ENCODE assay signal across 10 mouse cellular contexts in the genomic region with DNA sequence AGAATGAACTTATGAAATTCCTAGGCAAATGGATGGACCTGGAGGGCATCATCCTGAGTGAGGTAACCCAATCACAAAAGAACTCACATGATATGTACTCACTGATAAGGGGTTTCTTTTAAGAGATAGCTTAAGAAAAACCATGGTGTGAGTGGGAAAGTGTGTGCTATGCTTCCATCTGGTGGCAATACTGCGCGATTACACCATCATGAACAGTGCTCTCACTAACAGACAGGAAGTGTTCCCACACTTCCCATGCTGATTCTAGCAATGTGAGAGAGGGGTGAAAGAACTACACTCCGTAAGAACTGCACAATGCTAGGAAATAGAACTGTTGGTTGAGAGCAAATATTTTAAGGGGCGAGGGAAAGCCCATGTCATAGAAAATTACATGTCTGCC. TPM values are rescaled to one million over a fixed set of nuclear protein-coding genes. Genes with fewer than 3 reads are reported as not detected.
DNase-seq lines count a peak whose midpoint lies in the region; ATAC-seq and TF ChIP-seq lines count a peak whose summit lies in the region.
"Had no signal": no experiment of that assay in that cellular context is flagged by ENCODE, and none has a peak within 500 bp of the region (broad histone marks: within the 10 kb centered on the region; RNA-seq: fewer than 3 reads in every experiment).

No protein-coding gene starts in this region.

- WGBS in heart, adult 2 months, result 10% methylated on average over 4 of the region's 4 CpGs
- 15% methylated on average over 4 of the region's 4 CpGs for WGBS in heart, embryonic 11.5 days (ENCODE audit: insufficient replicate concordance)
- WGBS in limb, embryonic 10.5 days, result 23% methylated on average over 4 of the region's 4 CpGs

- H3K9ac ChIP-seq in heart, adult 2 months (ENCODE audit: low read depth, low read length), result no peak overlapping the region
- no peak overlapping the region for H3K9ac ChIP-seq in heart, embryonic 11.5 days (ENCODE audit: low read depth, low read length)
- H3K9ac ChIP-seq: stomach, embryonic 15.5 days had no signal

- no peak overlapping the region for H3K4me2 ChIP-seq in heart, embryonic 11.5 days
- H3K4me2 ChIP-seq: stomach, embryonic 15.5 days had no signal

- H3K4me1 ChIP-seq in heart, adult 2 months (ENCODE audit: control insufficient read depth, insufficient read depth, low read length), result no peaks in the 10 kb centered on the region
- no peaks in the 10 kb centered on the region for H3K4me1 ChIP-seq in heart, embryonic 11.5 days (ENCODE audit: control insufficient read depth, insufficient read depth, low read length)
- H3K4me1 ChIP-seq in limb, embryonic 10.5 days, result no peaks in the 10 kb centered on the region
- H3K4me1 ChIP-seq: stomach, embryonic 15.5 days had no signal

- no peak for DNase-seq in heart, adult 2 months
- peak; percentile 4 for DNase-seq in thymus, postnatal 14 days
- no peak for DNase-seq in thymus, postnatal 36 days
- DNase-seq in frontal cortex, adult 2 months (ENCODE audit: extremely low spot score in 1 of 2, low spot score in 1 of 2), result peak; percentile 15 to 62
- DNase-seq in limb, embryonic 10.5 days (ENCODE audit: low spot score), result peak; percentile 41
- peak; percentile 18 for DNase-seq in right cerebral cortex, postnatal 25 days

- no peaks in the 10 kb centered on the region for H3K79me2 ChIP-seq in heart, adult 2 months (replicated peaks; ENCODE audit: control insufficient read depth, insufficient read depth, low read length)

- no peak for TF ChIP-seq POLR2A in heart, adult 2 months (IDR thresholded peaks at IDR 0.05; ENCODE audit: insufficient read depth, low read depth, low read length)

- no peak for TF ChIP-seq EP300 in heart, adult 2 months (IDR thresholded peaks at IDR 0.05; ENCODE audit: insufficient read depth, low read depth, low read length)

- H3K36me3 ChIP-seq in heart, adult 2 months (ENCODE audit: control insufficient read depth, insufficient read depth, low read length), result no peaks in the 10 kb centered on the region
- no peaks in the 10 kb centered on the region for H3K36me3 ChIP-seq in heart, embryonic 11.5 days (ENCODE audit: control insufficient read depth, insufficient read depth, low read length)
- no peaks in the 10 kb centered on the region for H3K36me3 ChIP-seq in limb, embryonic 10.5 days
- H3K36me3 ChIP-seq: stomach, embryonic 15.5 days had no signal

- H3K9me3 ChIP-seq in heart, embryonic 11.5 days (replicated peaks; ENCODE audit: control insufficient read depth, low read length), result no peaks in the 10 kb centered on the region
- H3K9me3 ChIP-seq in limb, embryonic 10.5 days (replicated peaks), result no peaks in the 10 kb centered on the region
- H3K9me3 ChIP-seq: stomach, embryonic 15.5 days had no signal

- no peaks in the 10 kb centered on the region for H3K27me3 ChIP-seq in heart, adult 2 months (ENCODE audit: control insufficient read depth, insufficient read depth, low read length)
- H3K27me3 ChIP-seq in heart, embryonic 11.5 days (ENCODE audit: control insufficient read depth, insufficient read depth, low read length), result no peaks in the 10 kb centered on the region
- H3K27me3 ChIP-seq in limb, embryonic 10.5 days (ENCODE audit: low read depth, poor library complexity, severe bottlenecking), result no peaks in the 10 kb centered on the region
- H3K27me3 ChIP-seq: stomach, embryonic 15.5 days had no signal

- ATAC-seq in heart, embryonic 11.5 days (replicated peaks; ENCODE audit: insufficient number of reproducible peaks, low FRiP score, low TSS enrichment), result no peak
- ATAC-seq in erythroid progenitor cell, adult 5-6 weeks (replicated peaks; ENCODE audit: low FRiP score, poor library complexity, severe bottlenecking), result no peak

- TF ChIP-seq CTCF in heart, adult 2 months (IDR thresholded peaks at IDR 0.05), result peak; percentile 68

- H3K4me3 ChIP-seq in heart, adult 2 months, result no peak overlapping the region
- no peak overlapping the region for H3K4me3 ChIP-seq in heart, embryonic 11.5 days (ENCODE audit: low read depth, low read length)
- no peak overlapping the region for H3K4me3 ChIP-seq in limb, embryonic 10.5 days
- H3K4me3 ChIP-seq: stomach, embryonic 15.5 days had no signal

- no peak overlapping the region for H3K27ac ChIP-seq in heart, adult 2 months
- H3K27ac ChIP-seq in heart, embryonic 11.5 days (ENCODE audit: low read depth, low read length), result no peak overlapping the region
- no peak overlapping the region for H3K27ac ChIP-seq in limb, embryonic 10.5 days
- H3K27ac ChIP-seq: stomach, embryonic 15.5 days had no signal

- intact Hi-C loops in heart, adult 2 months (cut with DNase I), result loop anchor here (10.0 kb wide), 1 partner anchor 779 kb away; no protein-coding TSS in a partner anchor

RNA-seq across cellular contexts. Expression of gene Gabrr3, which starts 3.4 kb away (rescaled TPM):
- total RNA-seq in heart, adult 2 months (2021), result under 1 TPM in 1 of 2 experiments, not detected in 1; 0.05 TPM
- not detected in 2 replicates for polyA plus RNA-seq in heart, adult 2 months (2012; rRNA removed)
- polyA plus RNA-seq in heart, embryonic 11.5 days (2014; fragmentation: Nextera tagmentation; extraction: Ambion mirVana), result 0.08 TPM in 1 of 2 replicates, not detected in the other
- 0.04 TPM in 2 replicates for polyA plus RNA-seq in frontal cortex, adult 2 months (2012; rRNA removed)
- polyA plus RNA-seq in limb, embryonic 10.5 days (2016; fragmentation: Nextera tagmentation; extraction: Ambion mirVana), result 0.11 and 0.19 TPM in 2 replicates
- total RNA-seq in erythroid progenitor cell, adult 5-6 weeks (2015; ENCODE audit: low replicate concordance), result not detected in 2 replicates
- not detected in 2 replicates for total RNA-seq in erythroid progenitor cell, adult 5-6 weeks (2017; ENCODE audit: low replicate concordance)
- polyA plus RNA-seq: heart, embryonic 16.5 days; stomach, embryonic 15.5 days had no signal

RNA-seq across cellular contexts. Expression of gene Olfr209, which starts 39.9 kb away (rescaled TPM):
- not detected for total RNA-seq in heart, adult 2 months (2021)
- not detected in 2 replicates for polyA plus RNA-seq in heart, adult 2 months (2012; rRNA removed)
- polyA plus RNA-seq in heart, embryonic 11.5 days (2014; fragmentation: Nextera tagmentation; extraction: Ambion mirVana), result not detected in 2 replicates
- polyA plus RNA-seq in frontal cortex, adult 2 months (2012; rRNA removed), result 0.20 and 0.50 TPM in 2 replicates
- polyA plus RNA-seq in limb, embryonic 10.5 days (2016; fragmentation: Nextera tagmentation; extraction: Ambion mirVana), result not detected in 2 replicates
- total RNA-seq in erythroid progenitor cell, adult 5-6 weeks (2015; ENCODE audit: low replicate concordance), result not detected in 2 replicates
- total RNA-seq in erythroid progenitor cell, adult 5-6 weeks (2017; ENCODE audit: low replicate concordance), result not detected in 2 replicates
- polyA plus RNA-seq: heart, embryonic 16.5 days; stomach, embryonic 15.5 days had no signal

RNA-seq across cellular contexts. Expression of gene Olfr206, which starts 54.6 kb away (rescaled TPM):
- total RNA-seq in heart, adult 2 months (2021), result not detected
- polyA plus RNA-seq in heart, adult 2 months (2012; rRNA removed), result not detected in 2 replicates
- polyA plus RNA-seq in heart, embryonic 11.5 days (2014; fragmentation: Nextera tagmentation; extraction: Ambion mirVana), result not detected in 2 replicates
- polyA plus RNA-seq in frontal cortex, adult 2 months (2012; rRNA removed), result not detected in 2 replicates
- not detected in 2 replicates for polyA plus RNA-seq in limb, embryonic 10.5 days (2016; fragmentation: Nextera tagmentation; extraction: Ambion mirVana)
- total RNA-seq in erythroid progenitor cell, adult 5-6 weeks (2015; ENCODE audit: low replicate concordance), result not detected in 2 replicates
- total RNA-seq in erythroid progenitor cell, adult 5-6 weeks (2017; ENCODE audit: low replicate concordance), result not detected in 2 replicates
- polyA plus RNA-seq: heart, embryonic 16.5 days; stomach, embryonic 15.5 days had no signal

Comparison
In these comparisons a context has a peak if more than half of its experiments do, and no peak if none do; other contexts are left out.
1. DNase-seq: peak in thymus, postnatal 14 days (single experiment), frontal cortex, adult 2 months (2 of 2), limb, embryonic 10.5 days (single experiment) and right cerebral cortex, postnatal 25 days (single experiment); none in heart, adult 2 months (0 of 2) and thymus, postnatal 36 days (0 of 2).